In genomic region chr8:104049181-104049580, GRCm38 (mm10) we compare ENCODE assay signal across 26 mouse cellular contexts. TPM values are rescaled to one million over a fixed set of nuclear protein-coding genes. Genes with fewer than 3 reads are reported as not detected.
"Had no signal": no experiment of that assay in that cellular context is flagged by ENCODE, and none has a peak within 500 bp of the region (broad histone marks: within the 10 kb centered on the region; RNA-seq: fewer than 3 reads in every experiment).

No protein-coding gene starts in this region.

- H3K4me3 ChIP-seq: layer of hippocampus, adult 2 months; limb, embryonic 10.5 days; limb, embryonic 13.5 days; liver, embryonic 12.5 days; liver, embryonic 15.5 days; lung, embryonic 15.5 days; megakaryocyte, embryonic 14.5 days; midbrain, embryonic 10.5 days; midbrain, embryonic 13.5 days; myocyte; neural tube, embryonic 13.5 days; stomach, embryonic 15.5 days had no signal

- H3K27ac ChIP-seq: kidney, postnatal 0 days; layer of hippocampus, adult 2 months; limb, embryonic 10.5 days; limb, embryonic 13.5 days; liver, embryonic 12.5 days; liver, embryonic 15.5 days; lung, embryonic 15.5 days; midbrain, embryonic 10.5 days; midbrain, embryonic 13.5 days; neural tube, embryonic 13.5 days; stomach, embryonic 15.5 days had no signal

- DNase-seq: kidney, adult 2 months; kidney, postnatal 25 days; layer of hippocampus, adult 9-11 months; liver; lung, adult 18-20 months; lung, postnatal 10 days; lung, postnatal 36 days; retina, postnatal 1 day; spleen, adult 18-20 months; thymus, adult 18-20 months; thymus, postnatal 36 days had no signal

- H3K4me1 ChIP-seq: liver, embryonic 12.5 days; liver, embryonic 15.5 days; megakaryocyte, embryonic 14.5 days; stomach, embryonic 15.5 days had no signal

RNA-seq across cellular contexts. Expression of gene Cdh5, which starts 52.2 kb away (rescaled TPM):
- total RNA-seq: monocyte, adult 5-6 weeks; neutrophil, adult 5-6 weeks had no signal
